Mouse (Mus musculus) embryonic fibroblast, embryonic 13.5 days (primary cell): ENCODE results near the gene Ccnj. TPM values are rescaled to one million over a fixed set of nuclear protein-coding genes. Genes with fewer than 3 reads are reported as not detected.

Source experiments
- H3K27ac ChIP-seq: 2 replicates; pipeline ENCODE4 v1.5.1; 2012; ENCODE audit warnings: low read length, control low read depth, inconsistent platforms; ENCODE audit not compliant: insufficient read depth
- H3K4me1 ChIP-seq: 2 replicates; pipeline ENCODE4 v1.6.1; 2011; ENCODE audit warnings: low read length; ENCODE audit not compliant: control insufficient read depth, insufficient read depth
- H3K4me3 ChIP-seq: 2 replicates; pipeline ENCODE4 v1.5.1; 2011; ENCODE audit warnings: mild to moderate bottlenecking, control low read depth, low read length; ENCODE audit not compliant: insufficient read depth
- CTCF ChIP-seq: IDR thresholded peaks from 2 replicates; pipeline ENCODE4 v1.5.1; 2011; ENCODE audit warnings: mild to moderate bottlenecking, control low read depth, low read length, moderate library complexity, borderline replicate concordance; ENCODE audit not compliant: insufficient read depth
- POLR2A ChIP-seq: IDR thresholded peaks from 2 replicates; pipeline ENCODE4 v1.6.1; 2011; ENCODE audit warnings: low read depth, mild to moderate bottlenecking, control low read depth, low read length, moderate library complexity
- polyA plus RNA-seq: library from polyadenylated mRNA; stranded (reverse); fragments of >200 nt; gene quantifications from 2 replicates; pipeline ENCODE4 v1.2.4, GENCODE M21; 2011; ENCODE audit warnings: low read depth; ENCODE audit not compliant: missing spikeins, insufficient read length

Gene Ccnj
- polyA plus RNA-seq, 1 experiment = 4.3 TPM

DNA sequence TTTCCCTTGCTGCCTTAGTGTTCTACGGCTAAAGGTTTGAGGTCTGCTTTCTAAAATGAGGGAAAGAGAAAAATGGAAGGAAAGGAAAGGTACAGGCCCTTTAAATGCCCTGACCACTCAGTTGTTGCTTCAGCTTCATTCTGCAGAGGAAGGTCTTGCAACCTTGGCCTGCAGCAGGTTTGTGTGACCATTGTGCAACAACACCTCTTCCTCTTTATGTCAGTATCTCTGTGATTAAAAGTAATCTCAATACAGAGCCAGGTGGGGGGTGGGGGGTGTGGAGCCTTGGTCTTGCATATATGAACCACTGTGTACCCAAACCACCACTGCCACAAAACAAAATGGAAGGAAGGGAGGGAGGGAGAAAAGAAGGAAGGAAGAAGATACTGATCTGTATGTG, 57.8 kb downstream of the Ccnj start:
- TF ChIP-seq CTCF (no peak), POLR2A (no peak)
- no peak overlapping the region for H3K4me3 ChIP-seq
- H3K4me1 ChIP-seq = no peaks in the 10 kb centered on the region
- H3K27ac ChIP-seq = no peak overlapping the region

DNA sequence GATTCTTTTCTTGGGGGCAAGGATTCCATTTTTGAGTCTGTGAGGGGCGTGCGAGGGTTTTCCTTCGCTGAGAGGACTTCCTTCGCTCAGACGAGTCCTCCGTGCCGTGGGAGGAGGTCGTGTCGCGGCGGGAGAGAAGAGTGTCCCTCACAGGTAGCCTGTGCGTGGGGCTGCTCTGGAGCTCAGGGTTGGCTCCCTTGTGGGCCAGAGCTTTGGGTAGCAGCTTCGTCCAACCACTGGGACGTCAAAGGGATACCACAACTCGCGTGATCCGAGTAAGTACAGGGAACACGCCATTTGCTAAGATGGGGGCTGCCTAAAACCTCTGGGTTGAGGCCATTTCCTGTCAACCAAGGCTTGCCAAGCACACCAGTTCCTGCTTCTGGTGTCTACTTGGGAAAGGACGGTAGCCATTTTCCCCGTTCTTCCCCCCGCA, 63.0 kb downstream of the Ccnj start:
- H3K4me1 ChIP-seq = no peaks in the 10 kb centered on the region
- peak overlapping the region; percentile 82 for H3K4me3 ChIP-seq
- no peak for TF ChIP-seq POLR2A
- TF ChIP-seq CTCF = no peak
- H3K27ac ChIP-seq = no peak overlapping the region

DNA sequence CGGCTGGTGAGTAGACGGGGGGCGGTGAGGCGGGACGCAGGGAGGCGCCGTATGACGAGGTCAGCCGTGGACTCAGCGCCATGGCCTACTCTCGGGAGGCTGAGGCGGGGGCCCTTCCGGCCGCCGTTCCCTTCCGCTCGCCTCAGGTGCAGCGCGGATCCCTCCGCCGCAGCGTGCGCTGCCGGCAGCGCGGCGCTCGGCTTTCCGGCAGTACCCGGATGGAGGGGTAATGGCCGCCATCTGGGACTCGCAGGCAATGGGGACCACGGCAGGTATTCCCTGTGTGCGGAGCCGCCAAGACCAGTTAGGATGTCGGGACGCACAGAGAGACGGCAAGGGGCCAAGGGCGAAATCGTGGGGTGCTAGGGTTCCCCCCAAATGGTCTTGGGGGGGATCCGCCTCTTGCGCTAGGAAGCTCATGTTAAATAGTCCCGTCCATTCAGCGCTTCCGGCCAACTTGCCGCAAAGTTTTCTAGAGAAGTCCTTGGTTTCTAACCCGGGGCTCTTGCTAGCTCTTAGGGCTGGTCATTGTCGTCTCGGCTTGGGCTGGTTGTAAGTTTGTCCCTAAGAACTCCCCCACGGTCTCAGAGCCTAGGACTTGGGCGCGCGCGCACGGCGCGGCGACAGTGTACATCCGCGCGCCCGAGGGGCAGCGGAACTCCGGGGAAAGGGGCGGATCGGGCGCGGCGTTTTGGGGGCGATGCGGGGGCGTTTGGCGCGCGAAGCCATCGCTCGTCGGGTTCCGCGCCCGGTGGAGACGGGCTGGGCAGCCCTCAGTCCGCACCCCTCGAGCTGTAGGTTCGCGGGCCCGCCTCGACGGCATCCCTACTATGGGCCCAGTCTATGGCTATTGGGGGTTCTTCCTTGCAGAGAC, 63.7 kb downstream of the Ccnj start, which contains the start of gene Zfp518a:
Gene Zfp518a (plus strand): TSS at position 187 of the 874 bp plus-strand sequence.
- peak within 1 kb of the TSS; percentile 82 for H3K4me3 ChIP-seq
- H3K27ac ChIP-seq = peak within 1 kb of the TSS; percentile 66
- TF ChIP-seq POLR2A (peak; percentile 59), CTCF (no peak)
- H3K4me1 ChIP-seq = no peaks in the 10 kb centered on the region

DNA sequence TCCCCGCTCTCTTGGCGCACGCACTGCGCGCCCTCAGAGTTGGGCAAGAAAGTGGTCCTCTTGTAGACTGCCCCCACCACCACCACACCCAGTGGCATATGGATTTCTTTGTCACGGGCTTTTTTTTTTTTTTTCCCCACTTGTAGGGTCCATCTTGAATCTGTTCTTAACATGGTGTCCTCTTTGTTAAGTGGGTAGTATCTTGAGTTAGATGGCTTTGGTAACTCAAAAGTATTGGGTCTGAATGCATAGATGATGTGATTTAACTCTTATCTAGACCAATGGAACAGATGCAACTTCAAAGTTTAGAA, 64.3 kb downstream of the Ccnj start:
- TF ChIP-seq POLR2A = no peak
- TF ChIP-seq CTCF = no peak
- H3K27ac ChIP-seq = 0 out of 2 replicates have a peak overlapping the region, but pooled peaks have one; percentile 66
- H3K4me3 ChIP-seq = peak overlapping the region; percentile 82
- no peaks in the 10 kb centered on the region for H3K4me1 ChIP-seq

Other genes with a start within 250 kb of the Ccnj start
- gene Aldh18a1, start 242.8 kb upstream of the Ccnj start, polyA plus RNA-seq = 118 and 166 TPM in 2 replicates
- gene Tctn3, start 219.0 kb upstream of the Ccnj start, polyA plus RNA-seq = 7.2 and 8.4 TPM in 2 replicates
- gene Entpd1, start 218.9 kb upstream of the Ccnj start, polyA plus RNA-seq = 0.97 and 3.2 TPM in 2 replicates
- not detected in 2 replicates for gene Cc2d2b, start 82.5 kb upstream of the Ccnj start, polyA plus RNA-seq
- gene Zfp518a, start 63.4 kb downstream of the Ccnj start, polyA plus RNA-seq = 14.8 and 16.6 TPM in 2 replicates
- gene Blnk, start 163.3 kb downstream of the Ccnj start, polyA plus RNA-seq = 0.44 TPM in 1 of 2 replicates, not detected in the other
- gene Dntt, start 198.0 kb downstream of the Ccnj start, polyA plus RNA-seq = not detected in 2 replicates
- not detected in 2 replicates for gene Opalin, start 245.8 kb downstream of the Ccnj start, polyA plus RNA-seq